Mouse (Mus musculus) bone marrow, adult 2 months (tissue): ENCODE results near the gene Tmsb10.

Source experiments
- CTCF ChIP-seq: fragments of 200-500 bp; IDR thresholded peaks from 2 replicates; pipeline ENCODE4 v1.5.1; 2011; ENCODE audit warnings: low read length, control low read depth; ENCODE audit not compliant: control insufficient read depth, insufficient read depth
- POLR2A ChIP-seq: fragments of 200-500 bp; IDR thresholded peaks from 2 replicates; pipeline ENCODE4 v1.6.1; 2011; ENCODE audit warnings: low read depth, mild to moderate bottlenecking, control low read depth, low read length, borderline replicate concordance; ENCODE audit not compliant: control insufficient read depth

DNA sequence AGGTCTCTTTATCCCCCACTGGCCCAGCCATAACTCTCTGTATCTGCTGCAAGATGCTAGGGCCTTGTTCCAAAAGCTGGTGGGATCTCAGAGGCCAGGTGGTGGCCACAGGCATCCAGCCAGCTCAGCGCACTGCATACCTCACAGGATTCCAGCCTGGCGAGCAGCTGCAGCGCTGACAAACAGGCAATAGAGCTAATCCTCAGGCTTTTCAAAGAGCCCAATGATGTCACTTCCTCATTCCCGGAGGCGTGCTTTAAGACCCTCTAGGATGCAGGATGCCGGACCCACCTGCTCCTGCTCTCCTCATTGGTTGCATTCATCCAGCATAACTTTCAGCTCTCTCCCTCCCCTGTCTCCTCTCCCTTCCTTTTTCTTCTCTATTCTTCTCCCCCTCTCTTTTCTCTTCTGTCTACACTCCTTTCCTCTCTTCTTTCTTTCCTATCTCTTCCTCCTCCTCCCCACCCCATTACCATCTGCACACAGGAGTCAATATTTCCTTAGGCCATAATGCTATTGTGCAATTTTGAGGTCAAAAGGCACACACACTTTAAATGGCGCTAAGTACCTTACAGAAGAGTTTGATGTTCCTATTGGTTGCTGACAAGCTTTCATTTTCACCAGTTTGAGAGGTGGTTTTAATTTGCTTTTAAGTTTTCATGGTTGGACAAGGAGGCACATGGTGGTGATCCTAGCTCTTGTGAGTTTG is 30.6 kb upstream of the Tmsb10 start:
- no peak for TF ChIP-seq CTCF
- TF ChIP-seq POLR2A = no peak
